Mouse (Mus musculus) forebrain, embryonic 13.5 days (tissue): ENCODE results near the gene Zbtb5. TPM values are rescaled to one million over a fixed set of nuclear protein-coding genes. Genes with fewer than 3 reads are reported as not detected.
"Not testable (repeated sequence)": the region's sequence is repeated elsewhere in the genome, so short reads cannot be mapped to it uniquely, and the experiment has no call there.

Experiments
- ATAC-seq: fragments of 200-750 bp; cut with Nextera tagmentation; 2 replicates; pipeline ENCODE4 v1.8.0; 2017
- H3K27ac ChIP-seq: fragments of 300-500 bp; sonication (generic); 2 replicates; pipeline ENCODE4 v1.5.1; 2015; ENCODE audit warnings: inconsistent platforms, mild to moderate bottlenecking, moderate library complexity
- H3K27me3 ChIP-seq: fragments of 300-500 bp; sonication (generic); 2 replicates; pipeline ENCODE4 v1.6.1; 2015; ENCODE audit warnings: mild to moderate bottlenecking, inconsistent platforms
- H3K36me3 ChIP-seq: fragments of 300-500 bp; sonication (generic); 2 replicates; pipeline ENCODE4 v1.6.1; 2015; ENCODE audit warnings: mild to moderate bottlenecking, inconsistent platforms; ENCODE audit not compliant: poor library complexity, severe bottlenecking
- H3K4me1 ChIP-seq: fragments of 300-500 bp; sonication (generic); 2 replicates; pipeline ENCODE4 v1.6.1; 2015; ENCODE audit warnings: inconsistent platforms
- H3K4me2 ChIP-seq: fragments of 300-500 bp; sonication (generic); 2 replicates; pipeline ENCODE4 v1.6.1; 2015; ENCODE audit warnings: inconsistent platforms, mild to moderate bottlenecking, moderate library complexity
- H3K4me3 ChIP-seq: fragments of 300-500 bp; sonication (generic); 2 replicates; pipeline ENCODE4 v1.5.1; 2015; ENCODE audit warnings: mild to moderate bottlenecking, inconsistent platforms
- H3K9ac ChIP-seq: fragments of 300-500 bp; sonication (generic); 2 replicates; pipeline ENCODE4 v1.6.1; 2015; ENCODE audit warnings: mild to moderate bottlenecking, inconsistent platforms
- H3K9me3 ChIP-seq: fragments of 300-500 bp; sonication (generic); replicated peaks from 2 replicates; pipeline ENCODE4 v1.6.1; 2016; ENCODE audit warnings: inconsistent platforms
- WGBS: fragments of 180-500 bp; shearing (Covaris S2); methylation state at CpG from one replicate; pipeline ENCODE4 v1.1.7; 2015; 5-methylcytosine and 5-hydroxymethylcytosine counted together
- polyA plus RNA-seq: library from polyadenylated mRNA; unstranded; fragments of >200 nt; fragmentation: Nextera tagmentation; extraction: Ambion mirVana; gene quantifications from 2 replicates; pipeline ENCODE4 v1.2.1, GENCODE M21; 2015

Gene Zbtb5
- polyA plus RNA-seq, 1 experiment from 2014 or later: 41.4 TPM

DNA sequence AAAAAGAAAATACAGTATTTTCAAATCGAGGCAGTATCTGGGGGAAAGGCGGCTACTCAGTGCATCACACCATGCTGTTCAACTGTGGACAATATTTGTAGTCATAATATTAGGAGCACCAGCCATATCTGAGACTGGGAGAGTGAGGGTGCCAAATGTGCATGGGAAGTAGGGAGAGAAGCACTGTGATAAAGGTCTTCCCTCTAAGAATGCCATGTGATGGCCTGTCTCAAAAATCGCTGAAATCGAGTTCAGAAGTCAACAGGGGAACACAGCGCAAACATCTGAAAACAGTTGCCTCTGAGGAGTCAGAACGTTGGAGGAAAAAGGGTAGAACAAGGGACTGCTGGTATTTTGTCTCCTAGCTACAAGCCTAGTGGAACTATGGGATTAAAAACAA, 12.2 kb downstream of the Zbtb5 start:
- Histone ChIP-seq H3K9me3 (no peaks in the 10 kb centered on the region), H3K4me3 (no peak overlapping the region), H3K9ac (no peak overlapping the region), H3K36me3 (peaks cover 12% of the 10 kb centered on the region), H3K4me1 (peaks cover 8% of the 10 kb centered on the region; the same call in 1 of the 2 replicates), H3K27me3 (no peaks in the 10 kb centered on the region), H3K4me2 (no peak overlapping the region), H3K27ac (no peak overlapping the region)
- ATAC-seq: no peak
- 93% methylated on average over 6 of the region's 6 CpGs for WGBS

DNA sequence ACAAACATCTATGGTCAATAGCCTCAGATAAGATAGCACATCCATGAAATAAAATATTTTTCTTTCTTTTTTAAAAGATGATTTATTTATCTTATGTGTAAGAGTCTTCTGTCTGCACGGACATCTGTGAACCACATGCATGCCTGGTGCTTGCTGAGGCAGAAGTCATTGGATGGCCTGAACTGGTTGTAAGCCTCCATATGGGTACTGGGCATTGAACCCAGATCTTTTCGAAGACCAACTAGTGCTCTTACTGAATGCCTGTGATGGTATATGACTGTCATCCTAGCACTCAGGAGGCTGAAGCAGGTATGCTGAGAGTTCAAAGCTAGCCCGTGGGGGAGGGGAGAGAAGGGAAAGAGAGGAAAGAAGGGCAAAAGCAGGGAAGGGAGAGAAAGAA, 14.1 kb downstream of the Zbtb5 start:
- 71% methylated on average over 3 of the region's 3 CpGs for WGBS
- no peak for ATAC-seq

DNA sequence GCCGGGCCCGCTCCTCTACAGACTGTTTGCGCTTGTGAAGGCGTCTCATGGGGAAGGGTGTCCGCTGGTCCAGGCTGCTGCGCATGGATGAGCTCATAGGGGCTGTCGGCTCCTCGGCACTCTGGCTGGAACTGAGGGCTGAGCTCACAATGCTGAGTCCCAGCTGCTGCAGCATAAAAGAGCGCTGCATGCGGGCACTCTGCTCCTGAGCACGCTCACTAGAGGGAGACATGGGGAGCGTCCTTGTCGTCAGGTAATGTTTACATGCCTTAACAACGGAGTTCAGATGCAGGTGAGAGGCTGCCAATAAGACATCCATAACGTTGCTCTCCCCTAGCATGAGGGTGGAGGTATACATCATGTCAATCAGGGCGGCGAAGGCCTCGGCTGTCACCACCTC, 17.4 kb downstream of the Zbtb5 start:
- Histone ChIP-seq H3K4me3 (no peak overlapping the region), H3K4me1 (peaks cover 8% of the 10 kb centered on the region; the same call in 1 of the 2 replicates), H3K9ac (no peak overlapping the region), H3K27ac (no peak overlapping the region), H3K27me3 (no peaks in the 10 kb centered on the region), H3K36me3 (peaks cover 45% of the 10 kb centered on the region), H3K9me3 (no peaks in the 10 kb centered on the region), H3K4me2 (no peak overlapping the region)
- no peak for ATAC-seq
- 87% methylated on average over 18 of the region's 18 CpGs for WGBS

More for the DNA sequence above, 14.1 kb downstream of the Zbtb5 start:
- no peak overlapping the region for H3K9ac ChIP-seq
- no peaks in the 10 kb centered on the region for H3K27me3 ChIP-seq
- no peak overlapping the region for H3K4me2 ChIP-seq
- no peaks in the 10 kb centered on the region for H3K9me3 ChIP-seq
- peaks cover 8% of the 10 kb centered on the region; the same call in 1 of the 2 replicates for H3K4me1 ChIP-seq
- H3K4me3 ChIP-seq: no peak overlapping the region
- peaks cover 21% of the 10 kb centered on the region for H3K36me3 ChIP-seq
- H3K27ac ChIP-seq: no peak overlapping the region

DNA sequence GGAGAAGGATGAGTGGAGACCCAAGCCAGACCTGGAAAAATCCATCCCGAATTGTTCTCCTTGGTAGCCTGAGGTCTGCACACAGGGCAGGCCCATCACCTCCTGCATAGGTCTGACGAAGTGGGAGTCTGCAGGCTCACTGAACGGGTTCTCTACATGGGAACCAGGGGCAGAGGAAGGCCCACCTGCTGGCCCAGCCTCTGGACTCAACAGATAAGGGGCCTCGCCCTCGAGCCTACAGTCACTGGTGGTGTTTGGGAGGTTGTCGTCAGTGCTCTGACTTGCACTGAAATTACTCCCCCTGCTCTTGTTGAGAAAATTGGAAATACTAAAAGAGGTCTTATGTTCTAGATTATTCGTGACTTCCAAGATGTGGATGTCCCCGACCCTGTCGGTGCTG, 18.4 kb downstream of the Zbtb5 start:
- no peak overlapping the region for H3K9ac ChIP-seq
- no peaks in the 10 kb centered on the region for H3K9me3 ChIP-seq
- no peak overlapping the region for H3K4me3 ChIP-seq
- H3K4me1 ChIP-seq: peaks cover 5% of the 10 kb centered on the region; the same call in 1 of the 2 replicates
- 93% methylated on average over 9 of the region's 9 CpGs for WGBS
- no peak overlapping the region for H3K4me2 ChIP-seq
- peaks cover 54% of the 10 kb centered on the region for H3K36me3 ChIP-seq
- H3K27ac ChIP-seq: no peak overlapping the region
- no peaks in the 10 kb centered on the region for H3K27me3 ChIP-seq
- ATAC-seq: no peak

DNA sequence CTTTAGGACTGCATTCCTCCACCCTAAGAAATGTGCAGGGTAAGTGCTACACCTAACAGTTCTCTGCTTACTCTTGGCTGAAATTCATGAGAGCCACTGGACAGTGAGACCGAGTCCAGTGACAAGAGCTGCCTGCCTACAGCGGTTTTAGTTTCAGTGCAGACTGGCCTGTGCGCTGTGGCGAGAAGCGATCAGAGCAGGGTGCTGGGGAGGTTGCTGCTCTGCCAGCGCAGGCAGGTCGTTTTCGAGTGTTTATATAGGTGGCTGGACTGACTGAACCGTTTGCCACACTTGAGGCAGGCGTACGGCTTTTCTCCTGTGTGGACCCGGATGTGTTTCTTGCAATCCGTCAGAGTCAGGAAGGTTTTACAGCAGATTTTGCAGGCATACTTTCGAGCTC, 19.0 kb downstream of the Zbtb5 start:
- peaks cover 61% of the 10 kb centered on the region for H3K36me3 ChIP-seq

DNA sequence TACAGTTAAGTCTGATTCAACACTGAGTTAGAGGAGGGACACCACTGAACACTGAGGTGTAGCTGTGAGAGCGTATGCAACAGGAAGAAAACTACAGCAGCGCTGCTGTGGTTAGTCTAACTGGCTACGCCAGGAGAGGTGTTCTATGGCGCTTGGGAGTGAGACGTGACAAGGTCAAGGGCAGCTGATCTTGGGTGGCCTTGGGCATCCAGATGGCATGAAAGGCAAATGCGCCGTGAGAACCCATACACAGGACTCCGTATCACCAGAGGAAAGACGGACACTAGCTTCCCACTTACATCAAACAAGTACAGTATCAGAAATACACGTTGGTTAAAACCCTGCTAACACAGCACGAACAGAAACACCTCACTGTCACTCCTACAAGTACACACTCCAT, 19.9 kb downstream of the Zbtb5 start:
- not testable (repeated sequence) for H3K27me3 ChIP-seq, H3K9me3 ChIP-seq, ATAC-seq, H3K4me1 ChIP-seq, H3K4me3 ChIP-seq, H3K27ac ChIP-seq, H3K9ac ChIP-seq, H3K4me2 ChIP-seq
- peaks cover 69% of the 10 kb centered on the region for H3K36me3 ChIP-seq
- WGBS: 92% methylated on average over 11 of the region's 11 CpGs

More for the DNA sequence above, 19.0 kb downstream of the Zbtb5 start:
- not testable (repeated sequence) for ATAC-seq, H3K9me3 ChIP-seq, H3K27ac ChIP-seq, H3K9ac ChIP-seq, H3K4me1 ChIP-seq, H3K4me3 ChIP-seq, H3K4me2 ChIP-seq, H3K27me3 ChIP-seq
- 93% methylated on average over 14 of the region's 14 CpGs for WGBS

DNA sequence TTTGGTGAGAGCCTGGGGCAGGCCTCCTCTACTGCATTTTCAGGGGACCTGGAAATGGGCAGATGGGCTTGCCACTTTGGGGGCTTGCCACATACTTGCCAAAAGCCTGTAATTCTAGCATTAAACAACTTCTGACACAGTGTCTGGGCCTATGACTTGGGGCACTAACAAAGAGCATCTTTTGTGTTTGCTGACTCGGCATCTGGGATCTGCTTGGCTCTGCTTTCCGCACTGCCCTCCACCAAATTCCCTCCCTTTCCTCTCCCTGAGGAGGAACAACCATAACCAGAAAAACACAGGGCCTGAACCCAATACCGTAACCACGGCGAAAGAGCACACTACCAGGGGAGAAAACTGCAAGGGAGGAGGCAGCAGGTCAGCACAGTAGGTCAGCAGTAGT, 21.7 kb downstream of the Zbtb5 start:
- no peak overlapping the region for H3K4me2 ChIP-seq

DNA sequence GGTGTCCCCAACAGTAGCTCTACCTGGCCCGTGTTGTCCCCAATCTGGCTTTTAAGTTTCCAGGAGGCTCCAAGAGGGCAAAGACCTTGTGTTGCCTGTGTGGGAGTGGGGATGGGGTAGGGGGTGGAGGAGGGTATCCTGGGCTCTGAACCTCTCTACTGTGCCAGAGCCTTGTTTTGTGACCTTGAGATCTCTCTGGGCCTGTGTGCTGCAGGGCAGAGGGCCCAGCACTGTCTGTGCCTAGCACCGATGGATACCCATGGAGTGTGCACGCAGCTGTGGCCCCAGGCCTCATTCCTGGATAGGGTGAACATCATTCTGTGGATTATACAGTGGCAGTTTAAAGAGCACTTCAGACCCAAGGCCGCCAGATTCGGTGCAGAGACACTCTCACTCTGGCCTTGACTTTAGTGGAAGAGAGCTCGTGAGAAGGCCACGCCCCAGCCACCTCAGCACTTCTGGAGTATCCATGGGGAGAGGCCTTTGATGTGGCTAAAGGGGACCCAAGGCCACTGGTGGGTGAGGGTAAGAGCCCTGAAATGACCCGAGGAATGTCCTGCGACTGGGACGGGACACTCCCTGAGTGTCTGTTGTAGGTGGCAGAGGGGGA, 29.0 kb downstream of the Zbtb5 start:
- Histone ChIP-seq H3K4me3 (no peak overlapping the region), H3K36me3 (peaks cover 18% of the 10 kb centered on the region; the same call in 1 of the 2 replicates), H3K9ac (no peak overlapping the region), H3K9me3 (no peaks in the 10 kb centered on the region), H3K27me3 (no peaks in the 10 kb centered on the region), H3K4me2 (no peak overlapping the region), H3K27ac (no peak overlapping the region), H3K4me1 (peaks cover 27% of the 10 kb centered on the region)
- no peak for ATAC-seq
- whole genome bisulfite sequencing: 86% methylated on average over 10 of the region's 10 CpGs

More for the DNA sequence above, 21.7 kb downstream of the Zbtb5 start:
- Histone ChIP-seq H3K27me3 (no peaks in the 10 kb centered on the region), H3K27ac (no peak overlapping the region), H3K4me3 (no peak overlapping the region), H3K36me3 (peaks cover 75% of the 10 kb centered on the region), H3K9me3 (no peaks in the 10 kb centered on the region), H3K9ac (no peak overlapping the region), H3K4me1 (no peaks in the 10 kb centered on the region)
- ATAC-seq: no peak
- 89% methylated on average over 5 of the region's 5 CpGs for WGBS

DNA sequence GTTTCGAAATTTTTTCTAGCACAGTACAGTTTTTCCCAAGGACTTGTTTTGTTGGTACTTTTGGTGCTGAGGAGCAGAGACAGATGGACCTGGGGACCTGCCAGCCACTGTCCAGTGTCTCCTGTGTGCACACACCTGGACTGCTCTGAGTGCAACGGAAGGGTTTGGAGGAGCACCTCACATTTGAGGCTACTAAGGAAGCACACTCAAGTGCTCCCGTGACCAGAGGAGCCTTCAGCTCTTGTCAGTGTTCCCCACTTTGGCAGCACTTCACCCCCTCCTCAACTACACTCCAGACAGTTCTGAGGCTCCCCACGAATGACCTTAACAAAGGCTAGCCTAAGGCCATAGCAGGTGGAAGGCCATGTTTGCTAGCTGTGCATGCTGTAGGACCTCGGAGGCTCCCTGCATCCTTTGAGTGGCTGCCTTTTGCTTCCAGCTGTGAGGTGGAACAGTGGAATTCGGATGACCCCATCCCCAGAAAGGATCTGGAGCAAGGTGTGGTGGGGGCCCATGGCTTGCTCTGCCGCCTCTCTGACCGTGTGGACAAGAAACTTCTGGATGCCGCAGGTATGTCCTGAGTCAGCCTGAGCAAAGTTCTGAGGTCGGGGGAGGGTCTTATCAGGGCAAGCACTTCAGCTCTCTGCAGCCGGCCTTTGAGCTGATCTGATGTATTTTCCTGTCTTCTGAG, 29.6 kb downstream of the Zbtb5 start:
- H3K4me2 ChIP-seq: peak overlapping the region; percentile 91
- ATAC-seq: no peak
- no peaks in the 10 kb centered on the region for H3K9me3 ChIP-seq
- H3K4me1 ChIP-seq: peaks cover 27% of the 10 kb centered on the region
- H3K27ac ChIP-seq: no peak overlapping the region
- peaks cover 13% of the 10 kb centered on the region; the same call in 1 of the 2 replicates for H3K36me3 ChIP-seq
- H3K9ac ChIP-seq: peak overlapping the region; percentile 76; the same call in 1 of the 2 replicates
- no peaks in the 10 kb centered on the region for H3K27me3 ChIP-seq
- WGBS: 70% methylated on average over 11 of the region's 11 CpGs
- H3K4me3 ChIP-seq: 0 out of 2 replicates have a peak overlapping the region, but pooled peaks have one; percentile 68

DNA sequence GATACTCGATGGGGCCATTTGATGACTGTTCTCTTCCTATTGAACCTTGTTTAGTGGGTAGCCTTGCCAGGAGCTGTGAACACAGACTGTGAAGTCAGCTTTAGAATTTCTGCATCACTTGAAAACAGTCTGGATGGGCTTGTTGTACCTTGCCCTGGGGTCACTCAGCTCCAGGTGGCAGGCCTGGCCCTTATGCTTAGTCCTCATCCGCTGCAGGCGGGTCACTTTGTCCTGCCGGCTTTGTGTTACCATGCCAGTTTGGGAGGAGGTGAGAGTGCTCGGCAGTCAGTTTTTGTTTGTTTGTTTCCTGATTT, 30.3 kb downstream of the Zbtb5 start:
- Histone ChIP-seq H3K4me2 (peak overlapping the region; percentile 91), H3K4me3 (peak overlapping the region; percentile 68), H3K36me3 (0 out of 2 replicates have a peak, but pooled peaks cover 8% of the 10 kb centered on the region), H3K9ac (peak overlapping the region; percentile 76), H3K4me1 (peaks cover 27% of the 10 kb centered on the region), H3K9me3 (no peaks in the 10 kb centered on the region), H3K27me3 (no peaks in the 10 kb centered on the region), H3K27ac (0 out of 2 replicates have a peak overlapping the region, but pooled peaks have one; percentile 51)
- 15% methylated on average over 5 of the region's 5 CpGs for WGBS
- ATAC-seq: no peak

DNA sequence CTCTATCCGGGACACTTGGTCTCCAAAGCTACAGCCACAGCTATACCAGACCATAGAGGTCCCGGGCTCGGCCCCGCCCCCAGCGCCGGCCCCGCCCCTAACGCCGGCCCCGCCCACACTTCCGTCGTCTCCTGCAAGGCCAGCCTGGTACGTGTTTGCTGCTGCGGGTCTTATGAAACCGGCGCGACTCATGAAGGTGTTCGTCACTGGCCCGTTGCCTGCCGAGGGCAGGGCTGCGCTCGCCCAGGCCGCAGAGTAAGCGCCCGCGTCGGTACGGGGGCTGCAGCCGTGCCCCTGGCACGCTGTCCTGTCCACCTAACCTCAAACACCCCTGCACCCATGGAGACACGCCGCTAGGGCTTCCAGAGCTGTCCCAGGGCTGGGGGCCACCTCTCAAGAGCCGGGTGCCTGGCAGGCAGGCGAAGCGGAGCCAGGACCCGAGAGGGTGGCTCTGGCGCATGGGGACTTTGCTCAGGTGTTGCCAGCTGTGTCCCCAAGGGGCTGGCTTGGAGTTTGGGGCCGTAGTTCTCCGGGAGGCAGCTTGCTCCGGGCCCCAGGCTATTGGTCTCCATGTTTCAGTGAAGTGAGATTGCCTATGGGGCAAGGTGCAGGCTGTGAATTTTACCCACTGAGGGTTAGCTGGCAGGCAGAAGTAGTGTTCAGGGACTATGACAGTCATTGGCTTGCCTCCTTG, 30.8 kb downstream of the Zbtb5 start, which contains the start of gene Grhpr:
Gene Grhpr, plus strand, starts transcription at position 116 of the 694 bp plus-strand sequence.
- Histone ChIP-seq H3K4me1 (peaks cover 27% of the 10 kb centered on the region), H3K9ac (peak within 1 kb of the TSS; percentile 76), H3K9me3 (no peaks in the 10 kb centered on the region), H3K27ac (peak within 1 kb of the TSS; percentile 51), H3K4me2 (peak within 1 kb of the TSS; percentile 91), H3K27me3 (no peaks in the 10 kb centered on the region), H3K36me3 (0 out of 2 replicates have a peak, but pooled peaks cover 8% of the 10 kb centered on the region), H3K4me3 (peak within 1 kb of the TSS; percentile 68)
- peak; percentile 94 for ATAC-seq
- WGBS: under 1% methylated on average over 40 of the region's 40 CpGs

DNA sequence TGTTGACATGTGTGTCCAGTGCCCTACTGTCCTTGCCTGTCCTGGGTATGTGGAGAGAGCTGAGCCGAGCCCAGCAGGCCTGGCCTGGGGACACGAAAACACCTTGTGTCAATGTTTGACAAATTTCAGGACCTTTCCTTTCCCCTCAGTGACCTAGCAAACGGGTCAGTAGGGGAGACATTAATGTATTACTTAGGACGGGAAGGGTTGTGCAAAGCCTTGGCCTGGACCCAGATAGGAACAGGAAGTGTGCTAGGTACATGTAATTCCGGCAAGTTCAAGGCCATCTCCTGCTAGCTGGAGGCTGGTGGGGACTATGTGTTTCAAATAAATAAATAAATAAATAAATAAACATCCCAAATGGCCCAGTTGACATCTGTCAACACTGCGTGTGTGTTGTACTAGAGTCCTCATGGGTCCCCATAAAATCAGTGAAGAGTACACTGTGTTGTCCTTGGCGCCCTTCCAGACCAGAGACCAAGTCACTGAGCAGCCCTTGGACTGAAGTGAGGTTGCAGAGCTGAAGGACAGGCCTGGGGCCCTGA, 32.3 kb downstream of the Zbtb5 start:
- peaks cover 27% of the 10 kb centered on the region for H3K4me1 ChIP-seq
- H3K9me3 ChIP-seq: no peaks in the 10 kb centered on the region
- H3K27me3 ChIP-seq: no peaks in the 10 kb centered on the region
- 86% methylated on average over 7 of the region's 7 CpGs for WGBS
- 0 out of 2 replicates have a peak, but pooled peaks cover 3% of the 10 kb centered on the region for H3K36me3 ChIP-seq
- no peak overlapping the region for H3K27ac ChIP-seq
- H3K4me3 ChIP-seq: no peak overlapping the region
- H3K9ac ChIP-seq: no peak overlapping the region
- ATAC-seq: no peak
- no peak overlapping the region for H3K4me2 ChIP-seq
